Mouse (Mus musculus) ES-E14 (cell line): Measurements from ENCODE around the gene Vmo1.

Experiments used
- ZC3H11A ChIP-seq: IDR thresholded peaks from 2 replicates; pipeline ENCODE4 v1.6.1; 2012; ENCODE audit warnings: low read depth, mild to moderate bottlenecking, inconsistent platforms, low read length, borderline replicate concordance
- ZNF384 ChIP-seq: IDR thresholded peaks from 2 replicates; pipeline ENCODE4 v1.6.1; 2012; ENCODE audit warnings: low read depth, low read length, inconsistent platforms

DNA sequence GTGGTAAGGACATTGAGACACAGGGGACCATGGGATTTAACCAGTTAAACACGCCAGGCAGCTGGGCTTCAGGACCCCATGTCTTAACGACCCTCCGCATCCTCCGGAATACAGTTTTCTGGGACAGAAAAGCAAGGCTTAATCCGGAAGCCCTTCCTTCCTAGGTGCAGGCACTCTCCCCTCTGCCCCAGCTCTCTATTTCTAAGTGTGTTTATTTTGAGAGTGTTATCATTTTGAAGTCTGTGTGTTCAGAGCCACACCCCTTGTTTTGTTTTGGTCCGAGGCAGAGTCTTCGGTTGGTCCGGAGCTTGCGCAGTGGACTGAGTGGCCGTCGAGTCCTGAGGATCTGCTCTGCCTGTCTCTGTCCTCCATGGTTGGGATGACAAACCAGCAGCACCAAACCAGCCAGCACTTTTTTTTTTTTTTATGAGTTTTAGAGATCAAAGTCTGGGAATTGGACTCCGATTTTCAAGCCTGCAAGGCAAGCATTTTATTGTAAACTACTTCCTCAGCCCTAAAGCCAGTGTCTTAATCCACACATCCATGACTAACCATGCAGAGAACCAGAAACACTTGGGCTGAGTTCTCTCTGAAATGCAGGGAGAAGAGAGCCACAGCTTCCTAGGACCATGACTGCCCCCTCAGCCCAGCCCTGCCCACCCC lies 39.4 kb downstream of the Vmo1 start:
- TF ChIP-seq ZNF384 (no peak), ZC3H11A (no peak)
